Mouse (Mus musculus): ENCODE data around the gene Med25. TPM values are rescaled to one million over a fixed set of nuclear protein-coding genes. Genes with fewer than 3 reads are reported as not detected.
A peak's percentile ranks its signal among the peaks of the same experiment; 100 is the strongest.

Gene Med25
- polyA plus RNA-seq, 1 experiment: 208 TPM

DNA sequence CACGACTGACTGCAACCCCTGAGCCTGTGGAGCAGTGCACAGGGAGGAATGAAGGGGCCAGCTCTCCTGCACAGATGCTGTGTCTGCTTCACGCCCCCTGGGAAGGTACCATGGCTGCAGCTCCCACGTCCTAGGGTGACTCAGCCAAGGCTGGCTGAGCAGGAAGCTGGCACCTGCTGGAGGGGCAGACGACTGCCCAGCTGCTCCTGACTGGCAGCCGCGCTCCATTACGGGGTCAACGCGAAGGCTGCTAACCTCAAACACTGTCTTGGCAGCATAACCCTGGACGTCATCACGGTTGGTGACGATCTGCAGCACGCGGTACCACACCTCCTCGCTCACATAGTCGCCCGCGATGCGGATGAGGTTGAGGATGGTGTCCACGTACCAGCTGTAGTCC lies 12.9 kb upstream of the Med25 start:
- H3K4me1 ChIP-seq (ENCODE audit: control insufficient read depth, insufficient read depth, insufficient read length, low read length): peaks cover 5% of the 10 kb centered on the region
- 84% methylated on average over 20 of the region's 20 CpGs for WGBS
- TF ChIP-seq POLR2A (IDR thresholded peaks at IDR 0.05; ENCODE audit: low read depth, low read length): no peak
- no peak for TF ChIP-seq CTCF (IDR thresholded peaks at IDR 0.05; ENCODE audit: extremely low read depth, insufficient read length, insufficient replicate concordance, low read depth, low read length)

DNA sequence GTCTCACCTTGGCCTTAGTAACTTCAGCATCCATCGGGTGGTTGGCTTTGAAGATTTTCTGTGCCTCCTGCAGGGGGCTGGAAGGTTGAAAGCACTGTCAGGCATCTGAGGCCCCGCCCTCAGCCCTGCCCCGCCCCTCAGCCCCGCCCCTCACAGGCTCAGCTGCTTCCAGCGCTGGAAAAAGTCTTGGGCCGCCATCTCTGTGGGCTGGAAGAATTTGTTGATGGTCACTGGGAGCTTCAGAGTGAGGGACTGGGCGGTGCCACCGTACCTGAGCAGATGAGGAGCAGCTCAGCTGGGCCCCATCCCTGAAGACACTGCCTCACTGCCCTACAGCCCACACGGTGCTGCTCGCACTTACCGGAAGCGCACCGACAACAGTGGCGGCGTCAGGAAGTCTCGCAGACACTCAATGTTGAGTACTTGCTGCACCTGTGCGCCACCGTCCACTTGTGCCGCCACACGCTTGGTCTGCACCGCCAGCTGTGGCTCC lies 8.8 kb upstream of the Med25 start:
- Histone ChIP-seq H3K4me3 (ENCODE audit: low read depth, low read length) (peak overlapping the region; percentile 73), H3K36me3 (ENCODE audit: control insufficient read depth, insufficient read depth, low read length) (peaks cover 39% of the 10 kb centered on the region), H3K27me3 (ENCODE audit: control insufficient read depth, insufficient read depth, low read length) (no peaks in the 10 kb centered on the region), H3K4me1 (ENCODE audit: control insufficient read depth, insufficient read depth, insufficient read length, low read length) (peaks cover 17% of the 10 kb centered on the region), H3K27ac (ENCODE audit: insufficient read depth, low read depth, low read length) (peak overlapping the region; percentile 62)
- WGBS: 10% methylated on average over 21 of the region's 21 CpGs
- TF ChIP-seq CTCF (IDR thresholded peaks at IDR 0.05; ENCODE audit: extremely low read depth, insufficient read length, insufficient replicate concordance, low read depth, low read length): no peak
- TF ChIP-seq POLR2A (IDR thresholded peaks at IDR 0.05; ENCODE audit: low read depth, low read length): no peak

More for the DNA sequence above, 12.9 kb upstream of the Med25 start:
- Histone ChIP-seq H3K36me3 (ENCODE audit: control insufficient read depth, insufficient read depth, low read length) (peaks cover 71% of the 10 kb centered on the region), H3K27ac (ENCODE audit: insufficient read depth, low read depth, low read length) (no peak overlapping the region), H3K4me3 (ENCODE audit: low read depth, low read length) (no peak overlapping the region), H3K27me3 (ENCODE audit: control insufficient read depth, insufficient read depth, low read length) (no peaks in the 10 kb centered on the region)

DNA sequence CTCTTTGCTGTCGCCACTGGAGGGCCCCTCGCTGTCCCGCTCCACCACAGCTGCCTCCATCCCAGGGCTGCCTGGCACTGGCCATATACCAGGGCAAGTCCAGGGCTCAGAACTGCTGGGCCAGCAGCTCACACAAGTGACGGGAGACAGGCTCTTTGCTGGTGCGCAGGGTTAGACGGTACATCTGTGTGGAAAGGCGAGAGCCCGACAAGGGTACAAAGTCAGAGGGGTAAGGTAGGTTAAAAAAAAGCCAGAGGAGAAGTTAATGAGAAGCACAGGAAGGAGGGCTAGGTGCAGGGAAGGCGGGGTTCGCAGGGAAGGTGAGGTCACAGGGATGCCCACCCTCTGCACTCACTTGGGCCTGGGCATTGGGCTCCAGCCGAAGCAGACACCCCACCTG lies 8.1 kb upstream of the Med25 start:
- no peak for TF ChIP-seq POLR2A (IDR thresholded peaks at IDR 0.05; ENCODE audit: low read depth, low read length)
- no peak for TF ChIP-seq CTCF (IDR thresholded peaks at IDR 0.05; ENCODE audit: extremely low read depth, insufficient read length, insufficient replicate concordance, low read depth, low read length)
- no peaks in the 10 kb centered on the region for H3K27me3 ChIP-seq (ENCODE audit: control insufficient read depth, insufficient read depth, low read length)
- H3K4me1 ChIP-seq (ENCODE audit: control insufficient read depth, insufficient read depth, insufficient read length, low read length): peaks cover 17% of the 10 kb centered on the region
- WGBS: 92% methylated on average over 11 of the region's 11 CpGs
- peaks cover 32% of the 10 kb centered on the region for H3K36me3 ChIP-seq (ENCODE audit: control insufficient read depth, insufficient read depth, low read length)
- no peak overlapping the region for H3K27ac ChIP-seq (ENCODE audit: insufficient read depth, low read depth, low read length)
- no peak overlapping the region for H3K4me3 ChIP-seq (ENCODE audit: low read depth, low read length)

DNA sequence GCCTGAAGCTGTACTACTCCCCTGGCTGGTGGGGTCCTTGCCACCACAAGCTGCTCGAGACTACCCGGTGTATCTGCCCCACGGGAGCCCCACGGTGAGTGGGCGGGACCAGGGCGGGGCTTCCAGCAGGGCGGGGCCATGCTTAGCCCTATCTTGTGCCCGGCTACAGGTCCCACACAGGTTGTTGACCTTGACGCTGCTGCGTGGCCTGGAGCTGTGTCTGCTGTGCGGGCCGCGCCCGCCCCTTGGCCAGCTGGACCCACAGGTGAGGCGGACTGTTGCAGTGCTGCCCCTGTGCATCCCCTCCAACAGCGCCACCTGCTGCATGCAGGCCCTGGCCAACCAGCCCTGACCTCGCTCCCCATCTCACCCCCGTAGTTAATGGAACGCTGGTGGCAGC lies 6.1 kb upstream of the Med25 start:
- H3K4me3 ChIP-seq (ENCODE audit: low read depth, low read length): 0 out of 2 replicates have a peak overlapping the region, but pooled peaks have one; percentile 8
- H3K27me3 ChIP-seq (ENCODE audit: control insufficient read depth, insufficient read depth, low read length): no peaks in the 10 kb centered on the region
- no peak overlapping the region for H3K27ac ChIP-seq (ENCODE audit: insufficient read depth, low read depth, low read length)
- TF ChIP-seq CTCF (IDR thresholded peaks at IDR 0.05; ENCODE audit: extremely low read depth, insufficient read length, insufficient replicate concordance, low read depth, low read length): peak; percentile 26; the same call in 1 of the 2 replicates
- TF ChIP-seq POLR2A (IDR thresholded peaks at IDR 0.05; ENCODE audit: low read depth, low read length): no peak
- H3K4me1 ChIP-seq (ENCODE audit: control insufficient read depth, insufficient read depth, insufficient read length, low read length): peaks cover 21% of the 10 kb centered on the region
- WGBS: 32% methylated on average over 19 of the region's 19 CpGs
- H3K36me3 ChIP-seq (ENCODE audit: control insufficient read depth, insufficient read depth, low read length): peaks cover 13% of the 10 kb centered on the region

DNA sequence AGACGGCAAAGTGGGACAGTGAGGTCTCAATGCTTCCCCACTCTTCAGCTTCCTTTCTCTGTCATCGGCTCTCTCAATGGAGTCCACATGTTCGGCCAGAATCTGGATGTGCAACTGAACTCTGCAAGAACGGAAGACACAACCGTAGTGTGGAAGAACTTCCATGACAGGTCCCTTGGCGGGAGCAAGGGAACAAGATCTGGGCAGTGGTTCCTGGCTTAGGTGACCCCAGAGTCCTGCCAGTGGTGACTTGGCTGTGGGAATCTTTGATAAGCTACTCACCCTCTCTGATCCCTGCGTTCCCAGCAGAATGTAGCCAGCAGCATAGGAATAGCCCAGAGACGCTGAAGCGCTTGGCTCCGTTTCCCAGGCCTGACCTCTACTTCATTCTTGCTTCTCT lies 4.0 kb upstream of the Med25 start:
- peaks cover 3% of the 10 kb centered on the region; the same call in 1 of the 2 replicates for H3K36me3 ChIP-seq (ENCODE audit: control insufficient read depth, insufficient read depth, low read length)
- 41% methylated on average over 10 of the region's 10 CpGs for WGBS
- peak overlapping the region; percentile 81 for H3K4me3 ChIP-seq (ENCODE audit: low read depth, low read length)
- H3K27me3 ChIP-seq (ENCODE audit: control insufficient read depth, insufficient read depth, low read length): no peaks in the 10 kb centered on the region
- TF ChIP-seq POLR2A (IDR thresholded peaks at IDR 0.05; ENCODE audit: low read depth, low read length) (no peak), CTCF (IDR thresholded peaks at IDR 0.05; ENCODE audit: extremely low read depth, insufficient read length, insufficient replicate concordance, low read depth, low read length) (no peak)
- H3K4me1 ChIP-seq (ENCODE audit: control insufficient read depth, insufficient read depth, insufficient read length, low read length): peaks cover 18% of the 10 kb centered on the region
- H3K27ac ChIP-seq (ENCODE audit: insufficient read depth, low read depth, low read length): peak overlapping the region; percentile 39; the same call in 1 of the 2 replicates

DNA sequence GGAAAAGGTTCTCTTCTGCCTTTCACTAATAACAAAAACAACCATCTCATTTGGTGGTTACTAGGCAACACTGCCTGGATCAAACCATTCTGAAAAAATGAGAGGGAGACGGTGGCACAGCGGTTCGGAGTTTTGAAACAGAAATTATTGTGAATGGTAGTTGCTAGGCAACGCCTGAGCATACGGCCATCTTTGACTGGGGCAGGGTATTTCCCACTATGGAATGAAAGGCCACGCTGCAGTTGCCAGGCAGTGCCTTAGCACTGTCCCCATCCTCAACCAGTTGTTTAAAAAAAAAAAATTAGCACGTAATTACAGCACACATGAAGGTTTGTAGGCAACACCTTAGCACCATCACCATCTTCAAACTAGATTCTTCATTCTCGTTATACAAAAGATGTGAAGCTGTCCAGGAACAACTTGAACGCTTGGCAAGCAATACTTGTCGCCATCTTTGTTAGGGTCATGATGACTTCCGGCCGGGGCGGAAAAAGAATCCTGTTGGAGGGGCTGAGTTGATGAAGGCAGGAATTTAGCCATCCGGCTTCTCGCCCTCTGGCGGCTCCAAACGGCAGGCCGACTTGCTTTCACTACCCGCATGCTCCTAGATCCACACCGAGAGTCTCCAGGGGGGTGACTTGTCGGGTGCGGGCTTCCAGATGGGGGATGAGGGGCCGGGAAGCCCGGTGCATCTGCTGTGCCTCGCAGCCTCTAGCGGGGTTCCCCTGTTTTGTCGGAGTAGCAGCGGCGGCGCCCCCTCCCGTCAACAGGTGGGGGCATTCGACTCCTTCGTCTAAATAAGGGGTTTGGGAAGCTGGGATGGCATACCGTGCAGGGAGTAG lies 3.3 kb upstream of the Med25 start, which contains the start of gene Fuz:
Fuz (plus strand) TSS at position 487 of the 842 bp plus-strand sequence.
- Histone ChIP-seq H3K4me1 (ENCODE audit: control insufficient read depth, insufficient read depth, insufficient read length, low read length) (peaks cover 20% of the 10 kb centered on the region), H3K27me3 (ENCODE audit: control insufficient read depth, insufficient read depth, low read length) (no peaks in the 10 kb centered on the region), H3K27ac (ENCODE audit: insufficient read depth, low read depth, low read length) (peak within 1 kb of the TSS; percentile 39), H3K4me3 (ENCODE audit: low read depth, low read length) (peak within 1 kb of the TSS; percentile 81), H3K36me3 (ENCODE audit: control insufficient read depth, insufficient read depth, low read length) (peaks cover 3% of the 10 kb centered on the region; the same call in 1 of the 2 replicates)
- WGBS: under 1% methylated on average over 34 of the region's 34 CpGs
- TF ChIP-seq POLR2A (IDR thresholded peaks at IDR 0.05; ENCODE audit: low read depth, low read length) (no peak), CTCF (IDR thresholded peaks at IDR 0.05; ENCODE audit: extremely low read depth, insufficient read length, insufficient replicate concordance, low read depth, low read length) (peak; percentile 52; the same call in 1 of the 2 replicates)

DNA sequence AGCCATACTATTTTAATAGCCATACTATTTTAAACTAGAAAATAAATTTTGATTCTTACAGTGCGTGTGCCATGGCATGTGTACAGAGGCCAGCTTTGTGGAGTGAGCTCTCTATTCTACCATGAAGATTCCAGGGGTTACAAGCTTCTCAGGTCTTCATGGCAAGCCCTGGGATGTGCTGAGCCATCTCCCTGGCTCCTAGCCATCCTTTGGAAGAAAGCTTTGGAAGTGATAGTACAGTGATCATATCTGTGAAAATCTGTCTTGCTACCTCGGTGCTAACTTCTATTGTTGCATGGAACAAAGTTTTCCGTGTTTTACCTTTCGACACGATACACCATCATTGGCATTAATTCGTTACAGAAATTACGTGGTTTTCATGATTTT lies 2.7 kb upstream of the Med25 start:
- WGBS: 62% methylated on average over 7 of the region's 7 CpGs
- H3K4me3 ChIP-seq (ENCODE audit: low read depth, low read length): no peak overlapping the region
- no peak overlapping the region for H3K27ac ChIP-seq (ENCODE audit: insufficient read depth, low read depth, low read length)

More for the DNA sequence above, 2.7 kb upstream of the Med25 start:
- H3K27me3 ChIP-seq (ENCODE audit: control insufficient read depth, insufficient read depth, low read length): no peaks in the 10 kb centered on the region
- TF ChIP-seq CTCF (IDR thresholded peaks at IDR 0.05; ENCODE audit: extremely low read depth, insufficient read length, insufficient replicate concordance, low read depth, low read length) (no peak), POLR2A (IDR thresholded peaks at IDR 0.05; ENCODE audit: low read depth, low read length) (no peak)
- peaks cover 26% of the 10 kb centered on the region for H3K4me1 ChIP-seq (ENCODE audit: control insufficient read depth, insufficient read depth, insufficient read length, low read length)
- H3K36me3 ChIP-seq (ENCODE audit: control insufficient read depth, insufficient read depth, low read length): peaks cover 3% of the 10 kb centered on the region; the same call in 1 of the 2 replicates

Data from small intestine, adult 2 months (tissue).